Mouse (Mus musculus) T-helper 2 cell (primary cell): ENCODE results near the gene Usp44.

ENCODE experiments used
- in situ Hi-C: fragments of 300-600 bp; cut with MboI, MseI; formaldehyde crosslinking; loops from one replicate; pipeline ENCODE4 v1.15.1; 2025; ENCODE audit warnings: high pct_unique_total_duplicates

Usp44 gene

DNA sequence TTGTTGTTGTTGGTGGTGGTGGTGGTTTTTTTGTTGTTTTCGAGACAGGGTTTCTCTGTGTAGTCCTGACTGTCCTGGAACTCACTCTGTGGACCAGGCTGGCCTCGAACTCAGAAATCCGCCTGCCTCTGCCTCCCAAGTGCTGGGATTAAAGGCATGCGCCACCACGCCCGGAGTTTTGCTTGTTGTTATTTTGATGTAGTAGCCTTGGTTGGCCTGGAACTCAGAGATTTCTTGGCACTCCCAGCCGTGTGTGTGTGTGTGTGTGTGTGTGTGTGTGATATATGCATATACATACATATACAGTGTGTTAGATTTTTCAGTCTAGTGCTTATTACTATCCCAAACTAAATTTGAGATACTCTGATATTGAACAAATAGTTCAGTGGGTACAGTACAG is 3.8 kb downstream of the Usp44 start:
- in situ Hi-C loops = loop anchor here (10.0 kb wide), 1 partner anchor 110 kb away; no protein-coding TSS in a partner anchor

DNA sequence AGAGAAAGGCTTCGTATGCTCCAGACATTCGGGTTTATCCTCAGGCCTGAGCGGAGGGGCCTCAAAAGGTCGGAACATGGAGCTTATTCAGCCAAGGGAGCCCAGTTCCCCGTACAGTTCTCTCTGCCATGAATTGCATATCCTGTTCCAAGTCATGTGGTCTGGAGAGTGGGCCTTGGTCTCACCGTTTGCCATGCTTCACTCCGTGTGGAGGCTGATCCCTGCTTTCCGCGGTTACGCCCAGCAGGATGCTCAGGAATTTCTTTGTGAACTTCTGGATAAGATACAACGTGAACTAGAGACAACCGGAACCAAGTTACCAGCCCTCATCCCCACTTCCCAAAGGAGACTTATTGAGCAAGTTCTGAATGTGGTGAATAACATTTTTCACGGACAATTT is 15.4 kb downstream of the Usp44 start:
- in situ Hi-C loops = no loop called here

DNA sequence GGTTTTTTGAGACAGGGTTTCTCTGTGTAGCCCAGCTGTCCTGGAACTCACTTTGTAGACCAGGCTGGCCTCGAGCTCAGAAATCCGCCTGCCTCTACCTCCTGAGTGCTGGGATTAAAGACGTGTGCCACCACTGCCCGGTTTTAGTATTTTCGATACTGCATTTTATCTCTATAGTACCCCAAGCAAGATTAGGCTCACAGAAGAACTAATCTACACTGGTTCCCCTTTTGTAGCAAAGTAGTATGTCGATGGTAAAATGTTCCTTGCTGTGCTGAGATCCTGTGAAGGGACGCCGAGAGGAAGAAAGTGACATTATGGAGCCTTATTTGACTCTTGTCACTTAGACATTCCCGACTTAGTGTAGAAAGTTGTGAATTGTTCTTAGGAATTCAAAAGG is 23.8 kb downstream of the Usp44 start:
- in situ Hi-C loops = no loop called here

DNA sequence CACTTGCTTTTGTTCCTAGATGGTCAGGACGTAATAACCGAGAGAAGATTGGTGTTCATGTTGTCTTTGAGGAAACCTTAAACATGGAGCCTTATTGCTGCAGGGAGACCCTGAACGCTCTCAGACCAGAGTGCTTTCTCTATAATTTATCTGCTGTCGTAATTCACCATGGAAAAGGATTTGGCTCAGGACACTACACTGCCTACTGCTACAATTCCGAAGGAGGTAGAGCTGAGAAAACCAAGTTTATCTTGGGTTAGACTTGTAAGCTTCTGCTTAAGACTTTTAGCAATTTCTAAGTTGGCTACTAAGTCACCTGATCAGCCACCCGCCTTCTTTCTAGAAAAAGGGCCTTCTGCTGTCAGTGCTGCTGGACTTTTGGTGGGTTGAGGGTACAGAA is 24.7 kb downstream of the Usp44 start:
- in situ Hi-C loops = no loop called here

DNA sequence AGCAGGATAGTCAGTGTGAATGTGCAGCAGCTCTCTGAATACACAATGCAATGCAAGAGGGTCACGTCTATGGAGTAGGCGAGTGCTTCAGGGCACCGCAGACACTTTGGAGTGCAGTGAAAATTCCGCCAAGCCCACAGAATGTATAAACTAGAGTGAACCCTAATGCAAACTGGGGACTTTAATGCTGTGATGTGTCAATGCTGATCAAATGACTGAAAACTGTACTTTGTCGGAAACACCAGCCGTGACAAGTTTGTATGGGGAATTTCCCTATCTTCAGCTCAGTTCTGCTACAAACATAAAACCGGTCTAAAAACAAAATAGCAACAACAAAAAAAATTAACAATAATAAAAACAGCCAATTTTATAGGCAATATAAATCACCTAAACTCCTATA is 37.0 kb downstream of the Usp44 start:
- in situ Hi-C loops = no loop called here

DNA sequence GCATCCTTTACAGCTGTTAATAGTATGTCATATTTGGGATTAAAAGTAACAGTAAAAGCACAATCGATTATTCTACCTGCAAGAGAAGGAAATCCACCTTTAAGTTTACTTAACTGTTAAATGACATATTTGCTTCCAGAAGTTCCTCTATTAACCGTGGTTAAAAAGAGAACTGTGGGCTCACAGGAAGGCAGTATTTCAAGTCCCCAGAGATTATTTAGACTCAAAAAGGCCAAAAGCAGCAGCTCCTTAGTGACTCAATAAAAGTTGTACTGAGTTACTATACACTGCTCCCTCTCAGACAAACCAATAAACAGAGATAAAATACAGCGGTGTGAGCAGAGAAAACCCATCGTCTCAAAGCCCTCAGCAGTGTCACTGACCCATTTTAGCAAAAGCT is 37.5 kb downstream of the Usp44 start:
- in situ Hi-C loops = no loop called here

DNA sequence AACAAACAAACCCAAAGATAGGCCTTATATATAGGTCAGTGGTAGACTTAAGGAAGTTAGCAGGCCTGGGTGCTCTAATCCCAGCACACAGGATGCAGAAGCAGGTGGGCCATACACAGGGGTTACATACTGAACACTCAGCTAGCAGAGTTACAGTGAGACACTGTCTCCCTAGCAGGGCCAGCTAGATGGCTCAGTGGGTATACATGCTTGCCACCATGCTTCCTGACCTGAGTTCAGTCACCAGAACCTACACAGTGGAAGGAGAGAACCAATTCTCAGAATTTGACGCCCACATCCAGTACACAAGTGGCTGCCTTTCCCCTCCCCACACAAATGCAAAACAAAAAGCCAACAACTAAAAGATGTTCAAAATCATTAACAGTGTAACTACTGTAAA is 45.4 kb downstream of the Usp44 start:
- in situ Hi-C loops = no loop called here

DNA sequence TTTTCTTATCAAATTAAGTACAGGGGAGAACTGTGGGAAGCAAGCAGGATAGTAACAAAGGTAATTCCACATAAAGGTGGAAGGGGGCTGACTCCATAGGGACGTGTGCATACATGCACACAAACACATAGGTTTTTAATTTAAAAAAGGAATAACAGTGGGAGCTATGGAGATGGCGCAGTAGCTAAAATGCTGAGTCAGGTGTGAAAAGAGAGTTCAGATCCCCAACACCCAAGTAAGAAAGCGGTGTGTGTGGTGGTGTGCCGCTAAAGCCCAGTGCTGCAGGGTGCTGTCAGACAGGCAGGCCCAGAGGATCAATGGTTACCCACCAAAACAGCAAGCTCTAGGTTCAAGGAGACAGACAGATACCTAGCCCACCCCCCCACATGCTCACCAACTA is 47.4 kb downstream of the Usp44 start:
- in situ Hi-C loops = no loop called here

DNA sequence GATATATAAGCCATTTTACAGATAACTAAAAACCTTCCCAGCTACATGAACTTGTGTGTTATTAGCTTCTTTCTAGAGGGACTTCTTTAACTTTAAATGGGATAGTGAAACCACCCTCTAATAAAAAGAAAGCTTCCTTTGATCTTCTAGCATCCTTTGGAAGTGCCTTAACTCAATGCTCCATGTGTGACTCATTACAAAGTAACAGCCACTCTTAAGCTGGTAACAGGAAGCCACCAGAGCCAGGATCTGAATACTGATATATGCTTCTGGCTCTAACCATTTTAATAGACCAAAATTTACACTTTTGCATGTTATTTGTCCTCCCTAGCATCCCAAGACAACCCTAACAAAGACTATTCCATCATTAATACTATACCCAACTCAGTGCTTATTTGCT is 50.6 kb downstream of the Usp44 start:
- in situ Hi-C loops = no loop called here

DNA sequence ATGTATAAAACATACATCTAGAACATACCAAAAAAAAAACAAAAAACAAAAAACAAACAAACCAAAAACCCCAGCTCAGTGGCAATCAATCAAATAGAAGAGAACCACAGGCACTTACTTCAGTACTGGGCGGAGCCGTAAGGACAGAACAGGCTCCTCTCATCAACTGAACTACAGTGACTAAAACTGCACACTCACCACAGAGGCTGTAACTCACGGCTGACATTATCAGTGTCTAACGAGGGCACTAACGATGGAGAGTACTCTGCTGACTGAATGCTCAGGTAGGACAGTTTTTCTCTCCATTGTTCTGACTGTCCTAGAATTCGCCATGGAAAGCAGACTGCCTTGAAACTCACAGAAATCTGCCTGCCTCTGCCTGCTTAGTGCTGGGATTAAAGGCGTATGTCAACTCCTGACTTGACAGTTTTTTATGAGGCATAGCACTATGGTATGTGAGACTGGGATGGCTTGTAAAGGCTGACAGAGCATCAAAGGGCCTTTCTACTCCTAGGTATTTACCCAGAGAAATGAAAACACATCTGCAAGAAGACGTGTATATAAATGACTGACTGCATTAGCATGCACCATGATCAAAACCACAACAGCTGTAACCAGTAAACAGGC is 51.5 kb downstream of the Usp44 start:
- in situ Hi-C loops = no loop called here

DNA sequence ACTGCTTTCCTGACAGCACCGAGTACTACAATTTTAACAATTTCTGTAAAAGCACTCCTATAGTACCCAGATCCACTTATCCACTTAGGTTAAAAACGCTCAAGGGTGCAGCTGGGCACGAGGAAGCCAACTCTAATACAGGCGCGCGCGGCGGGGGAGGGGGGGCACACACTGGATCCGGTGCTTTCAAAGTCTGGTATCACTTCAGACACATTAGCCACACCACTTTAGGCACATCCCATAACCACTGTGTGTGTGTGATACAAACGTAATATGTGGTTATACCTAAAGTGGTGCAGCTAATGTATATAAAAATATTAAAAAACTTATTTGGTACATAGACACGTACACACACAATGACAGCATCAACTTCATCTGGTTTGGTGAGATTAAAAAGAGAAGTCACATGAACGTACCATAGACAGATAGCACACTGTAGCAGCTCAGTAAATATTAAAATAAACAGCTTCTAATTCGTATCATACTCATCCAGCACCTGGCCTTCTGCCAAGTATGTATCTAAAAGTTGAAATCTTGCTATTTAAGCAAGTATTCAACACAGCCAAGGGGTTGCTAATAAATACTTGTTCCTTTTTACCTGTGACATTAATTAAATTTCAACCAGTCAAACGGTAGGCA is 54.6 kb downstream of the Usp44 start:
- in situ Hi-C loops = no loop called here

DNA sequence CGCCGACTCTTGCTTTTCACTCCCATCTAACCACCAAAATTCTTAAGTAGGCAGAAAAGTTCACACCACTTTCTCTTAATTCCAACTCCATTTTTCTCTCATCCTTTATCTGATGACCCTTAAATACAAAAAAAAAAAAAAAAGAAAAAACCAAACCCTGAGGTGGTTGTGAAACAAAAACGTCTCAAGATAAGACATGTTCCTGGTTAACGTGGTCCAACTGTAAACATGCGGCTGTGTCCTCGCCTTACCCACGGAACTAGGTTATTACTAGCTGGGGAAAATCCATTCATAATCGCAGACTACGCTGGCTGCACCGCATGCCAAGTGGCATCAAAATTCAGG is 57.2 kb downstream of the Usp44 start:
- in situ Hi-C loops = no loop called here

DNA sequence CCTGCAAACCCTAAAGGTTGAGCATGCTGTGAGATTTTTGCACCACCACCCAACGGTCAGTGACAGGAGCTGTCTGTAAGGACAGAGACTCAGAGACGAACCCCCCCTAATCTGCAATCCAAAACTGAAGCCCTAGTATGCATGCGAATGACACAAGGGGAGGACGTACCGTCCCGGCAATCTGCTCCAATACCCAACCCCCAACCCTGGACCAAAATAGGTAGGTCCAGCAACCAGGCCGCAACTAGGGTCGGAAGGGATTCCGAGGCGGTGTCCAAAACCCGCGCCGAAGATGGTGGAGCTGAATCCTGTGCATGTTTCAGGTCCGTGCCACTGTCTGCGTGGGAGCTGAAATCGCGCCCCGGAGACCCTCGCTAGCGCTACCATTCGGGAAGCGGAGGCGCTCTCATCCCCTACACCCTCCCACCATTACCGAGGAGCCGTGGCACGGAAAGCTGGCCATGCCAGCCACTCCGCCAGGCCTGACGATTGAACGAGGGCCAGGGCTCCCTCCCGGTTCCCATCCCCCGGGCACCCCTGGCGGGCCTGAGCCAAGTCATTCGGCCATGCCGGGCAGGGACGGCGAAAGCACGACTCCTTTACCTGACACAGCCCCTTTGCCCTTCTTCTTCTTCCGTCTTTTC is 57.7 kb downstream of the Usp44 start:
- in situ Hi-C loops = no loop called here

DNA sequence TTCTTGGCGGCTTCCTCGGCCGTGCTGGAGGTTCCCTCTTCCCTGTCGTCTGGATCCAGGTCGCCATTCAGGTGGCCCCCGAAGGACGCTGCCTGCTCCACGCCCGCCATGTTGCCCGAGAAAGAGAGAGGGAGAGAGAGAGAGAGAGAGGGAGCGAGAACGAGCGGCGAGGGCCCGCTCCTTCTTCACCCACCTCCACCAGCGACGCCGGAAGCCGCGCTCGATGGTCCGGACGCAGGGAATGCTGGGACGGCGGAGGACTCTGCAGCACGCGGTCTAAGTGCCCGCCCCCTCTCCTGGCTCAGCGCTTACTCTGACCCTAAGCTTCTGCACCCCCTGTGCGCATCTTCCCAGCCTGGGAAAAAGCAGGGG is 58.2 kb downstream of the Usp44 start:
- in situ Hi-C loops = no loop called here

DNA sequence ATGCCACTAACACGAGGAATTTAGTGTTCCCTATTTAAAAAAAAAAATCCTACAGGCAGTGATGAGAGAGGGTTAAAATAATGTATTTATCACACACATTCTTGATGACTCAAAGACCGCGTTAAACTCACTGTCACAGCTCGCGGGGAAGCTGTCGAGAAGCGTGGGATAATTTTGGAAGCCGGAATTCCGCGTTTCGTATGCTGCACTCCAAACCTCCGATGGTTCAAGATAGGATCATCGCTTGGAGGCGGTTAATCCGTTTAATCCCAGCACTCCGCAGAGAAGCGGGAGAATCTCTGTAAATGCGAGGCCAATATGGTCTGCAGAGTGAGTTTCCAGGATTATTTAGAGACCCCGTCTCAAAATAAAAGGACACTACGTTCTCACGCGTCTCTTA is 58.6 kb downstream of the Usp44 start:
- in situ Hi-C loops = no loop called here

DNA sequence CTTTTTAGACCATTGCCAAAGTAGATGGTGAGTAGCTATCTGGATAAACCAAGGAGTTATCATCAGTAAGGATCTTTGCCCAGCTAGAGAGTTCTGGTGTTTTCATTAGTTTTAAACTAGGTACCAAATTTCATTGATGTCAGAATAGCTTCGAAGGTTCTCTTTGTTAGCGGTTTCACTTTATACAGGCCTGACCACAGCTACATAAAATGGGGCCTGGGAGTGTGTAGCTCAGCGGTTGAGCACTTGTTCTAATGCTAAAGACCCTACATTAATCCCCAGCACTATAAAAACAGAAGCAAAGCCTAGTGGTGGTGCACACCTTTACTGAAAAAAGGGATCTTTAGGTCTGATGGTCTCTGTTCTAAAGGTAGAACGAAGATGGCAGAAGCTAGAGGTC is 59.2 kb downstream of the Usp44 start:
- in situ Hi-C loops = no loop called here

DNA sequence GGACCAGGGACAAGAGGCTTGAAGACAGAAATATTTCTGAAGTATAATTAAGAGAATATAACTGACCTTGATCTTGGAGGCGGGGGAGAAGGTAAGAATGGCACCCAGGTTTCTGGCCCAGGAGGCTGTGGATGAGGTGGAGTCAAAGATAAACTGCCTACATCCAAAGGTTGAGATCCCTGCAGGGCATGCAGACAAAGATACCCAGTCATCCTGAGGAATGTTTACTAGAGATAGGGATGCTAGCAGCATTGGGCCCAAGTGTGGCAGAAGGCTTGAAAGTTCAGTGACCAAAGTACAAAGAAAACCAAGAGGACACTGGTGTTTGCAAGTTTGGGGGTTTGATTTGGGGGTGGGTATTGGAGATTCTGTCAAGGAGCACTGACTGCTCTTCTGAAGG is 59.7 kb downstream of the Usp44 start:
- in situ Hi-C loops = no loop called here

DNA sequence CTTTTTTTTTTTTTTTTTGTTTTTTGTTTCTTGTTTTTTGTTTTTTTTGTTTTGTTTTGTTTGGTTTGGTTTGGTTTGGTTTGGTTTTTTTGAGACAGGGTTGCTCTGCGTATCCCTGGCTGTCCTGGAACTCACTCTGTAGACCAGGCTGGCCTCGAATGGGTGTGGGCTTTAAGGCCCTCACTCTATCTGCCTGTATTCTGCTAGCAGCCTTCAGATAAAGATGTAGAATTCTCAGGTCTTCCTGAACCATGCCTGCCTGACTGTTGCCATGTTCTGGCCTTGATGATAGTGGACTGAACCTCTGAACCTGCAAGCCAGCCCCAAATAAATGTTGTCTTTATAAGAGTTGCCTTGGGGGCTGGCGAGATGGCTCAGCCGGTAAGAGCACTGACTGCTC is 61.2 kb downstream of the Usp44 start:
- in situ Hi-C loops = no loop called here

DNA sequence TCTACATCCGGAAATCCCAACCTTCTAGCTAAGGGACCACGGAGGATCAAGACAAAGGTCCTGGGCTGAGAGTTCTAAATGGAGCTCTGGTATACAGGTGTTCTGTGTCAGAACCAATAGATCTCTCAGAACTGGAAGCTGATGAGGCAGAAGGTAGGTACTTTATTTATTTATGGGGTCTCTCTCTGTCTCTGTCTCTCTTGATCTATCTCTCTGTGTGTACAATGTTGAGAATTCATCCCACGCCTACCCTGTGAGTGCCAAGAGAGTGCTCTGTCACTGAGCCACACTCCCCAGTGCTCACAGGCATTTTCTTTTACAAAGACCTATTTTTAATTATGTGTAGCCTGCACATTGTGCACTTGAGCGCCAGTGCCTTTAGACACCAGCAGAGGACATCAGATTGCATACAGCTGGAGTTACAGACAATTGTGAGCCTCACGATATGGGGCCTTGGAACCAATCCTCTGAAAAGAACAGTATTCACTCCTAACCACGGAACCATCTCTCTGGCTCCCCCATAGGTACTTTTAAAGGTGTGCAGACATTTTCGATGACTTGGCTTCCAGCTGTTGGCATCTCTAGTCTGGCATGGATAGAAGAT is 65.8 kb downstream of the Usp44 start, which contains the start of gene Metap2:
Gene Metap2 (minus strand): TSS at position 51 of the 604 bp plus-strand sequence.
- in situ Hi-C loops = no loop called here

DNA sequence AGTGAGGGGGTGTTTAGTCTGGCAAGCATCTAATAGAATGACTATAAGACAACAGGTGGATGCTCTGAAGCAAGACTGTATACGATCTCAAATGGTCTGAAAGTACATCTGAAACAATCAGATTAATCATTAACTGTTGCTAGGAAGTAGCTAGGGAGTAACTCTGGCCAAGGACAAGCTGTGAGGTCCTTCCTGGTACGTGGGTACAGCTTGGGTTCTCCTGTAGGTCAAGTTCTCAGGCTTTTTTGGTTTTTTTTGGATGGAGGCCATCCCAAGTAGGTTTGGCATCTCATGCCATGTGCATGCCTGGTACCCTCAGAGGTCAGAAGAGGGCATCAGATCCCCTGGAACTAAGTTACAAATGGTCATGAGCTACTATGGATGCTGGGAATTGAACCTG is 67.9 kb downstream of the Usp44 start:
- in situ Hi-C loops = no loop called here

DNA sequence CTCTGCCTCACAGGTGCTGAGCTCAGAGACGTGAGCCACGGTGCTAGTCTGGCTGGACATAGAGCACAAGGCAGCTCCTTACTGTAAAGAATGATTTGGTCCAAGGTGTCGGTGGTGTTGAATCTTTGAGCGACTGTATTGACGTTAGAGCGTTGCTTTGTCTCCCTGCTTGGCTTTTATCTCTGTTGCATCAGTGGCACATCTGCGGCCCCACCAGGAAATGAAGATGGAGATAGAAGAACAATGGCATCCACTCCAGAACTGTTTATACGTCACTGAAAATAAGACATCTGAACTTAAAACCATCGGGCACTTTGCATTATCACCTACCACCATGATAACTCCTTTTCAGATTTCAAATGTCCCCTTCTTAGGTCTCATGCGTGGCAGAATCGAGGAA is 68.6 kb downstream of the Usp44 start:
- in situ Hi-C loops = no loop called here

DNA sequence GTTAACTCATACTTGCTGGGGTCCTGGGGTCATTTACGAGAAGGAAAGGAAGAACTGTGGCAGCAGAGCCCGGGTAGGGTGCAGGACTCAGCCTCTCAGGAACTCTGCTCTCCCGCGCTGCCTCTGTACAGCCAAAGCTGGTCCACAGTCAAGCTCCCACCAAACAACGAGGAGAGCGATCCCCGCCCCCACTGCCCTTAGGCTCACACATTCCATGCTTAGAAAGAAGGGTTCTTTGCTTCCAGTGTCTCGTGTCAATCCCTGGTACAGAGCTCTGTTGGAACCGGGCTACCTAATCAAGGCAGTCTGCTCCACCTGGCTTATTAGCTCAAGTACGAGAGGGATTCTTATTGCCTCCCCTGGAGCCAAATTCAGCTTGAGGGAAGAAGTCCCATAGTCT is 76.0 kb downstream of the Usp44 start:
- in situ Hi-C loops = no loop called here
